Mouse (Mus musculus) induced T-regulatory cell, adult 2 months (primary cell): ENCODE results near the gene Tomm40.

Source experiments
- DNase-seq: peaks from one replicate; pipeline ENCODE4 v3.0.0-alpha.2; 2012; ENCODE audit warnings: low read depth

Tomm40 gene

GRCm38 (mm10) chr7:19715239-19716054, at the start of gene Tomm40:
TSS of gene Tomm40 (minus strand) at chr7:19715438.
- peak; percentile 100 for DNase-seq

GRCm38 (mm10) chr7:19764581-19764980, 49.3 kb upstream of the Tomm40 start:
- no peak for DNase-seq

GRCm38 (mm10) chr7:19763829-19764477, 48.7 kb upstream of the Tomm40 start:
- DNase-seq = no peak

- no peak for DNase-seq
Measured at GRCm38 (mm10) chr7:19762283-19762682, 47.0 kb upstream of the Tomm40 start.

- DNase-seq = no peak
Measured at GRCm38 (mm10) chr7:19760021-19760420, 44.8 kb upstream of the Tomm40 start.

- DNase-seq = no peak
Measured at GRCm38 (mm10) chr7:19758623-19759022, 43.4 kb upstream of the Tomm40 start.

- no peak for DNase-seq
Measured at GRCm38 (mm10) chr7:19755851-19756786, 40.9 kb upstream of the Tomm40 start.

- DNase-seq = no peak
Measured at GRCm38 (mm10) chr7:19755008-19755407, 39.8 kb upstream of the Tomm40 start.

- no peak for DNase-seq
Measured at GRCm38 (mm10) chr7:19754065-19754464, 38.8 kb upstream of the Tomm40 start.

GRCm38 (mm10) chr7:19753587-19753986, 38.3 kb upstream of the Tomm40 start:
- DNase-seq = no peak

- no peak for DNase-seq
Measured at GRCm38 (mm10) chr7:19752652-19753051, 37.4 kb upstream of the Tomm40 start.

GRCm38 (mm10) chr7:19751070-19751383, 35.8 kb upstream of the Tomm40 start:
- no peak for DNase-seq

- peak; percentile 80 for DNase-seq
Measured at GRCm38 (mm10) chr7:19750217-19751069, 35.2 kb upstream of the Tomm40 start, which contains the start of gene Nectin2. TSS of gene Nectin2 (minus strand) at chr7:19750483.

GRCm38 (mm10) chr7:19749389-19750216, 34.4 kb upstream of the Tomm40 start:
- DNase-seq = peak; percentile 90

- DNase-seq = peak; percentile 56
Measured at GRCm38 (mm10) chr7:19748219-19749195, 33.3 kb upstream of the Tomm40 start.

GRCm38 (mm10) chr7:19747420-19748218, 32.4 kb upstream of the Tomm40 start:
- no peak for DNase-seq

GRCm38 (mm10) chr7:19746426-19747201, 31.4 kb upstream of the Tomm40 start:
- no peak for DNase-seq

GRCm38 (mm10) chr7:19745971-19746370, 30.7 kb upstream of the Tomm40 start:
- DNase-seq = no peak
